8 mouse cellular contexts compared by ENCODE assay signal in the genomic region with DNA sequence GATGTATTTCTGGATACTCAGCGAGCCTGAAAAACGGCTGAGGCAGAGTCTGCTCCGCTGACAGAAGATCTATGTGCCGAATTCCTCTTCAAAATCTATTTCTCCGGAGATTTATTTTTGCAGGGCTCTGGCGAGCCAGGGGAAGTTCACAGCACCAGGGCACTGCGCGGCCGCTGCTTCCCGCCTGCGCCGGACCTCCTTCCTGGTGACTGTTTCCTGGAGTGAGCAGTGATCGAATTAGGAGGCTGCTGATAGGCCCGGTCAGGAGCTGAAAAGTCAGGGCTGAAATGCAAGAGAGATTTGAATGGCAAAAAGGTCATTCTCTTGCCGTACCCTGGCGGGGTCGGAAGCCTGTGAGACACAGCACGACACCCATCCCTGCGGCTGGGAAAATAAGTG. TPM values are rescaled to one million over a fixed set of nuclear protein-coding genes. Genes with fewer than 3 reads are reported as not detected.
DNase-seq lines count a peak whose midpoint lies in the region; ATAC-seq and TF ChIP-seq lines count a peak whose summit lies in the region.
"Had no signal": no experiment of that assay in that cellular context is flagged by ENCODE, and none has a peak within 500 bp of the region (broad histone marks: within the 10 kb centered on the region; RNA-seq: fewer than 3 reads in every experiment).

No protein-coding gene starts in this region.

- WGBS in forebrain, embryonic 15.5 days, result 5% methylated on average over 19 of the region's 19 CpGs
- WGBS in midbrain, embryonic 15.5 days, result 2% methylated on average over 19 of the region's 19 CpGs

- no peaks in the 10 kb centered on the region for H3K36me3 ChIP-seq in E14TG2a.4 (ENCODE audit: insufficient read depth, low read length)
- H3K36me3 ChIP-seq in forebrain, embryonic 15.5 days, result no peaks in the 10 kb centered on the region
- H3K36me3 ChIP-seq in midbrain, embryonic 15.5 days (replicated peaks), result no peaks in the 10 kb centered on the region

- H3K9ac ChIP-seq in forebrain, embryonic 15.5 days (replicated peaks), result peak overlapping the region; percentile 40
- peak overlapping the region; percentile 32 for H3K9ac ChIP-seq in midbrain, embryonic 15.5 days

- TF ChIP-seq CTCF in E14TG2a.4 (conservative IDR thresholded peaks at IDR 0.05; ENCODE audit: low read length), result no peak

- H3K4me1 ChIP-seq in E14TG2a.4 (replicated peaks; ENCODE audit: low read depth, low read length), result peaks cover 54% of the 10 kb centered on the region
- H3K4me1 ChIP-seq in forebrain, embryonic 15.5 days, result peaks cover 18% of the 10 kb centered on the region
- peaks cover 13% of the 10 kb centered on the region for H3K4me1 ChIP-seq in midbrain, embryonic 15.5 days

- H3K4me3 ChIP-seq in E14TG2a.4 (replicated peaks; ENCODE audit: low read length), result peak overlapping the region; percentile 80
- H3K4me3 ChIP-seq in forebrain, embryonic 15.5 days, result peak overlapping the region; percentile 15
- peak overlapping the region; percentile 16 for H3K4me3 ChIP-seq in midbrain, embryonic 15.5 days

- peaks cover 14% of the 10 kb centered on the region for H3K27me3 ChIP-seq in E14TG2a.4 (ENCODE audit: insufficient read depth, low read length)
- no peaks in the 10 kb centered on the region for H3K27me3 ChIP-seq in forebrain, embryonic 15.5 days
- no peaks in the 10 kb centered on the region for H3K27me3 ChIP-seq in midbrain, embryonic 15.5 days (replicated peaks)

- H3K9me3 ChIP-seq in E14TG2a.4 (ENCODE audit: low read length), result no peaks in the 10 kb centered on the region
- H3K9me3 ChIP-seq in forebrain, embryonic 15.5 days, result no peaks in the 10 kb centered on the region
- no peaks in the 10 kb centered on the region for H3K9me3 ChIP-seq in midbrain, embryonic 15.5 days

- H3K27ac ChIP-seq in forebrain, embryonic 15.5 days (replicated peaks), result peak overlapping the region; percentile 79
- H3K27ac ChIP-seq in midbrain, embryonic 15.5 days, result peak overlapping the region; percentile 79

- peak overlapping the region; percentile 45 for H3K4me2 ChIP-seq in forebrain, embryonic 15.5 days (replicated peaks)
- H3K4me2 ChIP-seq in midbrain, embryonic 15.5 days, result peak overlapping the region; percentile 45

- peak; percentile 77 for DNase-seq in ES-CJ7 (ENCODE audit: low read depth, low spot score)
- peak; percentile 45 for DNase-seq in kidney, postnatal 10 days
- DNase-seq in urinary bladder, postnatal 36 days (ENCODE audit: low spot score in 2 of 2), result no peak

- peak; percentile 42 for ATAC-seq in forebrain, embryonic 15.5 days (replicated peaks)
- peak; percentile 48; the same call in 1 of the 2 replicates for ATAC-seq in midbrain, embryonic 15.5 days (replicated peaks)
- ATAC-seq in erythroid progenitor cell, adult 5-6 weeks (replicated peaks; ENCODE audit: low FRiP score, poor library complexity, severe bottlenecking), result no peak

RNA-seq across cellular contexts. Expression of a gene that starts 9.5 kb away (rescaled TPM):
- not detected in 2 replicates for polyA plus RNA-seq in forebrain, embryonic 15.5 days (2015; fragmentation: Nextera tagmentation; extraction: Ambion mirVana)
- polyA plus RNA-seq in midbrain, embryonic 15.5 days (2015; fragmentation: Nextera tagmentation; extraction: Ambion mirVana), result not detected in 2 replicates
- not detected in 2 replicates for total RNA-seq in erythroid progenitor cell, adult 5-6 weeks (2015; ENCODE audit: low replicate concordance)
- total RNA-seq in erythroid progenitor cell, adult 5-6 weeks (2017; ENCODE audit: low replicate concordance), result not detected in 2 replicates
- total RNA-seq: neutrophil, adult 5-6 weeks had no signal

RNA-seq across cellular contexts. Expression of a gene that starts 46.4 kb away (rescaled TPM):
- polyA plus RNA-seq in forebrain, embryonic 15.5 days (2015; fragmentation: Nextera tagmentation; extraction: Ambion mirVana), result 18.5 and 19.7 TPM in 2 replicates
- 17.9 and 18.3 TPM in 2 replicates for polyA plus RNA-seq in midbrain, embryonic 15.5 days (2015; fragmentation: Nextera tagmentation; extraction: Ambion mirVana)
- total RNA-seq in erythroid progenitor cell, adult 5-6 weeks (2015; ENCODE audit: low replicate concordance), result 5.4 and 13.0 TPM in 2 replicates
- total RNA-seq in erythroid progenitor cell, adult 5-6 weeks (2017; ENCODE audit: low replicate concordance), result 5.6 and 5.7 TPM in 2 replicates

RNA-seq across cellular contexts. Expression of a gene that starts 56.4 kb away (rescaled TPM):
- 69.7 and 73.1 TPM in 2 replicates for polyA plus RNA-seq in forebrain, embryonic 15.5 days (2015; fragmentation: Nextera tagmentation; extraction: Ambion mirVana)
- 60.1 and 64.0 TPM in 2 replicates for polyA plus RNA-seq in midbrain, embryonic 15.5 days (2015; fragmentation: Nextera tagmentation; extraction: Ambion mirVana)
- 5.4 and 9.6 TPM in 2 replicates for total RNA-seq in erythroid progenitor cell, adult 5-6 weeks (2015; ENCODE audit: low replicate concordance)
- 5.9 and 6.3 TPM in 2 replicates for total RNA-seq in erythroid progenitor cell, adult 5-6 weeks (2017; ENCODE audit: low replicate concordance)

Comparison
In these comparisons a context has a peak if more than half of its experiments do, and no peak if none do; other contexts are left out.
1. H3K4me3 ChIP-seq: peak in every context shown above with its lines; median percentile 80 in E14TG2a.4; 16 in midbrain, embryonic 15.5 days; 15 in forebrain, embryonic 15.5 days.
2. DNase-seq: peak in ES-CJ7 (single experiment) and kidney, postnatal 10 days (single experiment); none in urinary bladder, postnatal 36 days (0 of 2).